Mouse (Mus musculus): ENCODE data around the gene Tbx15.

DNA sequence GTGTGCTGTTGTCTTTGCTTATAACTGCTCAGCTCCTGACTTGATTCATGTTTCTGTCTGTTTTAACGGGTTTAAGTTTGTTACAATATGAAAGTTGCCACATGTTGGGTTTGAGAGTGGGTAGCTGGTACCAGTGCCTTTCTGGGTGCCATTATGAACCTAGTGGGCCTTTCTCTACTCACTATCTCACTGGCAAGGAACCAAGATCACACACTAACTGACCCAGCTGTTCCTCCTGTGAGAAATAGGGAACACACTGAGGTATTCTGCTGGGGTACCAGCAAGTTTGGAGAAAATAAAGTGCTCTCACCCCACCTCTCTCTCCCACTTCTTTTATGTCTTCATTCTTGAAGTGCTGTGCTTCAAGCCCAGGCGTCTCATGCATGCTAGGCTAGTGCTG, 50.7 kb downstream of the Tbx15 start:
- no peak for TF ChIP-seq GATA1 (IDR thresholded peaks at IDR 0.05; ENCODE audit: borderline replicate concordance, low read length)
- TF ChIP-seq FLI1 (IDR thresholded peaks at IDR 0.05; ENCODE audit: low read length) = no peak

Measured in megakaryocyte, embryonic 14.5 days (primary cell).